Mouse (Mus musculus) left cerebral cortex, adult 8-10 months (tissue): ENCODE measurements around the gene Icam1. TPM values are rescaled to one million over a fixed set of nuclear protein-coding genes. Genes with fewer than 3 reads are reported as not detected.
"Not testable (repeated sequence)": the region's sequence is repeated elsewhere in the genome, so short reads cannot be mapped to it uniquely, and the experiment has no call there.

ENCODE experiments used
- DNase-seq, 2 experiments: peaks; one replicate each; pipeline ENCODE4 v3.0.0; 2022; ENCODE audit warnings: low spot score in 2 of 2
- total RNA-seq, 4 experiments: library from RNA; stranded (reverse); gene quantifications; 2 replicates each; pipeline ENCODE4 v1.2.4; 2022

Icam1 gene
- total RNA-seq, 4 experiments from 2014 or later = 2.2 to 4.8 (median 4.1) TPM

DNA sequence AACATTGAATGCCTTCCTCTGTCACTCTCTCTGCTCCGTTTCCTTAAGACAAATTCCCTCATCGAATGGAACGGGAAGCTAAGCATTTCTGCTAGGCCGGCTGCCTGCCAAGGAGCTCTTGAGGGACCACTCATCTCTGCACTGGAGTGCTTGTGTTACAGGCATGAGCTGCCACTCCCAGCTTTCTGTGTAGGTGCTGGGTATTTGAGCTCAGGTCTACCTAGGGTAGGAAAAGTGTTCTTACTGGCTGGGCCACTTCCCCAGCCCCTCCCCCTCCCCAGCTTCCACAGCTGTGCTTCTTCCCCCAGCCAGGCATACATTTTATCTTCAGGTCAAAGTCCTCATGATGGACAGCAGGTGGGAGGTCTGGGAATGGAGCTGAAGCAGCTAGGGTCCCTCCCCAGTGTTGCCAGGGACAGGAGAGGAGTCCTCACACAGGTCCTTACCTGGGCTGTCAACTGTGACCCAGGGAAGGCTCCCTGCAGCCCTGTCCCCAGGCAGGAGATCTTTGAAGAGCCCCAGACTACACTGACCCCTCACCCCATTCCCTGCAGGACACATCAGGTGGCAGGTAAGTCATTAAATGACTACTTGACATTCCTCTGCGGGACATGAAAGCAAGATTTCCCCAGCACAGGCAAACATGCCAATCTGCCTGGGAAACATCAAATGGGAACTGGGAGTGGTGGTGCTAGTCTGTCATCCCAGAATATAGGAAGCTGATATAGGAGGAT, 22.5 kb upstream of the Icam1 start:
- no peak for DNase-seq

DNA sequence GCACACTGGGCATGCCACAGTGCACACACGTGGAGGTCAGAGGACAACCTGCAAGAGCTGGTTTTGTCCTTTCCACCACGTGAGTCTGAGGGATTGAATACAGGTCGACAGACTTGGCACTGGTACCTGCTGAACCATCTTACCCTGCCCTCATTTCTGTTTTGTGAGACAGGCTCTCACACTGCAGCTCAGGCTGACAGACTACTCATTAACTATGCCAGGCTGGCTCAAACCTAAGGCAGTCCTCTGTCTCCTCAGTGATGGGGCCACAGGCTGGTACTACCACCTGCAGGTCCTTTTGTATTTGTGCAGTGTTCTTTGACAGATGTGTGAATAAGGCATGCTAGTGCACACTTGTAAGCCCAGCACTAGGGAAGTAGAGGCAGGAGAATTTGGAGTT, 20.7 kb upstream of the Icam1 start:
- DNase-seq = no peak

GRCm38 (mm10) chr9:20997065-20997464, 18.7 kb upstream of the Icam1 start:
- DNase-seq = no peak

DNA sequence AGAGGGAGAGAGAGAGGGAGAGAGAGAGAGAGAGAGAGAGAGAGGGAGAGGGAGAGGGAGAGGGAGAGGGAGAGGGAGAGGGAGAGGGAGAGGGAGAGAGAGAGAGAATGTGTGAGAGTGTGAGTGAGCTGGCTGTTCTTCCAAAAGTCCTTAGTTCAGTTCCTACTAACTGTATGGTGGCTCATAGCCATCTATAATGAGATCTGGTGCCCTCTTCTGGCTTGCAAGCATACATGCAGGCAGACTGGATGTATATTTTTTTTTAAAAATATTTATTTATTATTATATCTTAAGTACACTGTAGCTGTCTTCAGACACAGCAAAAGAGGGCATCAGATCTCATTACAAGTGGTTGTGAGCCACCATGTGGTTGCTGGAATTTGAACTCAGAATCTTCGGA, 17.4 kb upstream of the Icam1 start:
- not testable (repeated sequence) for DNase-seq

- no peak for DNase-seq
Measured at GRCm38 (mm10) chr9:21000811-21001210, 15.0 kb upstream of the Icam1 start.

- no peak for DNase-seq
Measured at GRCm38 (mm10) chr9:21001651-21002200, 14.1 kb upstream of the Icam1 start.

DNA sequence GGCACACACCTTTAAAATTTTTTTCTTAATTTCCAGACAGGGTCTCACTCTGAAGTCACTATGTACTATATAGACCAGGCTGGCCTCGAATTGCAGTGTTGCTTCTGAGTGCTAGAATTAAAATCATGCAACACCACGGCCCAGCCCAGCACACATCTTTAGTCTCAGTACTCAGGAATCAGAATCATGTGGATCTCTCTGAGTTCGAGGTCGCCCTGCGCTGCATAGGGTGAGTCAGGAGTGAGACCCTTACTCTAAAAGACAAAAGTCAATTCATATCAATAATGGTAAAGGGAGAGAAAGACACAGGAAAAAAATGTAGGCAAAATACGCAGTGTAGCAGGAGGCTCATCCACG, 13.5 kb upstream of the Icam1 start:
- no peak for DNase-seq

DNA sequence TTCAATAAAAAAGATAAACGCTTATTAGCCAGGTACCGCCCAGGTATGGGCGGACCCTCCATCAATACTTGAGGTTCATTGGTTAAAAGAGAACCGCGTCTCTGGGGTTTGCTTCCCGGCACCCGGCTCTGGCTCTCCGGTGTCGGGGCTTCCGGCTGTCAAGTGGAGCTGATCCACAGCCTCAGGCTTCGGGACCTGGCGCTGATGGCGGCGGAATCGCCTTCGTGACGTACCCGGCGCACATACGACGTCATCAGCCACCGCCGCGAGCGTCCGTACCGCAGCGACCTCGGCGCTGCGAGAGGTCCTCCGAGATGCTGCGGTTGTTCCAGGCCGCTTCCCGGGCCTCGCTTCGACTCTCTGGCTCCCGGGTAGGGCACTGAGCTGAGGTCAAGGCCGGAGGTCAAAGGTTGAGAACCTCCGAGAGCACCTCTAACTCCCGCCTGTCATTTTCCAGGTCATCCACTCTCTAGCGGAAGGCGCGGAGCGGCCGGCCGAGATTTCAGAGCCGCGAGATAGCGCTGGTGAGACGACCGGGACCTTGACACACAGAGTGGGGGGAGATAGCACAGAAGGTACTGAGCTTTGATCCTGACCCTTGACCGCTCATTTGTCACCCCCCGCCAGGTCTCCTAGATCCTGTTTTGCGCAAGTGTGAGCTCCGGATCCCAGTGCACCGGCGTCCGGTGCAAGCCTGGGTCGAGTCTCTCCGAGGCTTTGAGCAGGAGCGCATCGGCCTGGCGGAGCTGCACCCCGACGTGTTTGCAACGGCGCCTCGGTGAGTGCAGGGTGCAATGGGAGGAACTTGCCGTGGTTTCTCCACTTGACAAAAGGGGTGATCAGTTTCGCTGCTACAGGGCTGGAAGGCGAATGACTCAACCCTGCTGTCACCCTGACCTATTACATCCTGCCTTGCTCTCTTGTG, 12.9 kb upstream of the Icam1 start, which contains the start of gene Mrpl4:
Gene Mrpl4 (plus strand): TSS at position 112 of the 925 bp plus-strand sequence.
- DNase-seq = peak; percentile 87 to 92

DNA sequence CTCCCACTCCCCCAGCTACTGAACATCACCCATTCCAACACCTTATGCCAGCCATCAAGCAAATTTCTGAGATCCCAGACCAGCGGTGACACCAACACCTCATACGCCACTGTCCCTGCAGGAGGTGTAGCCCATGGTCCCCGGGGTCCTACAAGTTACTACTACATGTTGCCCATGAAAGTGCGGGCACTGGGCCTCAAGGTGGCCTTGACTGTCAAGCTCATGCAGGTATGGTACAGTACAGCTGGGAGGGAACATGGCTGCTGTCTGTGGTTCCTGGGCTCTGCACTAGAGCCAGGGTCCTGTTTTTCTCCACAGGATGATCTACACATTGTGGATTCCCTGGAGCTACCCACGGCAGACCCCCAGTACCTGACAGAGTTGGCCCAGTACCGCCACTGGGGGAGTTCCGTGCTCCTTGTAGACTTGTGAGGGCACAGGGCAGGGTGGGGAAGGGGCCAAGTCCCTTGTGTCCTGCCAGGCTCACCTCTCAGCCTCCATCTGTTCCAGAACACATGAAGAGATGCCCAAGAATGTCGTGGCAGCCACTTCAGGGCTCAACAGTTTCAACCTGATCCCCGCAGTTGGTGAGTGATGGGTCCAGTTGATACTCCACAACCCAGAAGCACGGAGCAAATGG, 8.4 kb upstream of the Icam1 start:
- no peak for DNase-seq

DNA sequence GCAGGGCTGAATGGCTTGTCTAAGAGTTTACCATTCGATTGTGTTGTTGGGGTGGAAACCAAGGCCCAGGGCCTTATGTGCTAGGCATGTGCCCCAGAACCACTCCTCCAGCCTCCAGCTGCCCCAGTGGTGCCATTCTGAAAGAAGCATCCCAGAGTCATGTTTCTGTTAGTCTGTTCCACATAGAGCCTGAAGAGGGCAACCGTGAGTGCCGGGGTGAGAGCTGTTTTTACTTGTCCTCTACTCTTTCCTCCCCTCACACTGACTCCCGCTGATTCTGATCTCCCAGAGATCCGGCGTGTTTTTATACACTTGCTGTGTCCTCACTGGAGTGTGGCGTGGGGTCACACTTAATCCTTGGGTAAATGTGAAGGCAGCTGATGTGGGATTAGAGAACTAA, 7.8 kb upstream of the Icam1 start:
- DNase-seq = no peak

DNA sequence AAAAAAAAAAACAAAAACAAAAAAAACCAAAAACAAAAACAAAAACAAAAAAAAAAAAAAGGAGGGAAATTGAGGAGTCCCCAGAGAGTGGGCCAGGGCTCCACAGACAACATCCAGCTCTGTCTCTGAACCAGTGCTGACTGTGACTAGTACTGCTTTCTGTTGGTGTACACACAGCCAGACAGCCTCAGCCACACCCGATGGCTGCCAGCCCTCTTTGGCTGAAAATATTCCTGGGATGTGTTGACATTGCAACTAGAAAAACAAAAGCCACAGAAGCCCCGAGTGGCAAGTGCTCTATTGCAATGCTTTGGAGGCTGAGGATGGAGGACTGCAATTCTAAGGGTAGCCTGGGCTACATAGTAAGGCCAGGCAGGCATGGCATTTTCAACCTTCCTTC, 5.4 kb upstream of the Icam1 start:
- DNase-seq = no peak

GRCm38 (mm10) chr9:21010939-21011541, 4.7 kb upstream of the Icam1 start:
- DNase-seq = not testable (repeated sequence)

DNA sequence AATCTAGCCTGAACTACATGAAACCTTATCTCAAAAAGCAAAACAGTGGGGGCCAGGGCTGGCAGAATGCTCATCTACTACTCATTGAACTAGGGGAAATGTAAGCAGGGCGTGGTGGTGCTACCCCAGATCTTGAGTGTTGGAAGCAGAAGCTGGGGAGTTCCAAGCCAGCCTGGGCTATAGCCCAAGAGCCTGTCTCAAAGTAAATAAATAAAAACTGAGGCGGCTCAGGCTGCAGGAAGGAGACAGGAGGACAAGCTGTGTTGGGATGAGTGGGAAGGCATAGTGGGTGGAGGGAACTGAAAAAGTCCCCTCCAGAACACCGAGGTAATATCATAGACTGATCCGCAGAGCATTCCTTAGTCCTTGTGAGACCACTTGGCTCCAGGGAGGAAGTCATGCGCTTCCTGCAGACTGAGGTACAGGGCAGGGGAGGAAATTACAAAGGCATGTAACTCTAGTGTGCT, 3.9 kb upstream of the Icam1 start:
- no peak for DNase-seq

GRCm38 (mm10) chr9:21012368-21012767, 3.4 kb upstream of the Icam1 start:
- no peak for DNase-seq

DNA sequence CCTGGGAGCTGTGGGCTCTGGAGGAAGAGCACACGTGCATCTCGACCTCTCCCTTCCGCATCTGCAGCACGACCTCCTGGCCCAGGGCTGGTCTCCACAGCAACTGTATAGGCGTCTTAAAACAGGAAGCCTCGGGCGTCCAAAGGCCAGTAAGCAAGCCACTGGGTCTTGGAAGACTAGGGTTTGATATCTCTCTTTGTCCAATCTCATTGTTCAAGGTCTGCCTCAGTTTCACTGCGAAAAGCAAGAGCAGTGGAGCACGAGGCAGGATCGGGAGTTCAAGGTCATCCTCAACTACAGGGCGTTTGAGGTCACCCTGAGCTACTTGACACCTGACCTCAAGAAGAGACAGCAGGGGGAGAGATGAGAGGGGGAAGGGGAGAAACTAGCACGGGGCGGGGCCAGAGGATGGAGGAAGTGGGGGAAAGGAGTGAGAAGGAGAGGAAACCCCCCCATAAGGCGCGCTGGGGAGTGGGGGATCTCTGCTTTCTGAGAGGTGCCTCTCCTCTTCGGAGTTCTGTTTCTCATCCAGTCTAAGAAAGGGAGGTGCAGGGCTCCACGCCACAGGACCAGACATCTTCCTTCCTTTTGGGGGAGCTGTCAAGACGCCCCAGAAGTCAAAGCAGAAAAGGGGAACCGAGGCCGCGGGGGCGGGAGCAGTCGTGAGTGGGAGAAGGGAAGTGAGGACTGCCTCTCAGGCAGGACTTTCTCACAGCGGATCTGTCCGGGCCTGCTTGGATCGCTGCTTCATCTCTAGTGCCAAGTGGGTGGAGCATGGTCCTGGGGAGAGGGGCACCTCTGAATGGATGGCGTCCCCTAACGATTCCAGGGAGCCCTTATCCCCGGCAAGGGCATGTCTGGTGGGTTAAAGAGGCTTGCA, 854 bp upstream of the Icam1 start:
- no peak for DNase-seq

GRCm38 (mm10) chr9:21016331-21017176, 769 bp downstream of the Icam1 start:
- no peak for DNase-seq

- DNase-seq = no peak
Measured at GRCm38 (mm10) chr9:21017177-21017575, 1.4 kb downstream of the Icam1 start.

- DNase-seq = no peak
Measured at GRCm38 (mm10) chr9:21018600-21018999, 2.8 kb downstream of the Icam1 start.

GRCm38 (mm10) chr9:21021363-21021762, 5.6 kb downstream of the Icam1 start:
- no peak for DNase-seq
